Mouse (Mus musculus): ENCODE results near the gene BC052040. TPM values are rescaled to one million over a fixed set of nuclear protein-coding genes. Genes with fewer than 3 reads are reported as not detected.

BC052040 gene
- polyA plus RNA-seq, 1 experiment from 2014 or later = 19.6 TPM

- Histone ChIP-seq H3K27me3 (ENCODE audit: low read depth, poor library complexity, severe bottlenecking) (no peaks in the 10 kb centered on the region), H3K36me3 (no peaks in the 10 kb centered on the region), H3K27ac (replicated peaks) (no peak overlapping the region), H3K4me3 (no peak overlapping the region), H3K4me1 (no peaks in the 10 kb centered on the region), H3K9me3 (replicated peaks) (no peaks in the 10 kb centered on the region)
- DNase-seq (ENCODE audit: low spot score) = no peak
- 65% methylated on average over 4 of the region's 4 CpGs for WGBS
Measured at GRCm38 (mm10) chr2:115808376-115808775, 226.9 kb downstream of the BC052040 start.

DNA sequence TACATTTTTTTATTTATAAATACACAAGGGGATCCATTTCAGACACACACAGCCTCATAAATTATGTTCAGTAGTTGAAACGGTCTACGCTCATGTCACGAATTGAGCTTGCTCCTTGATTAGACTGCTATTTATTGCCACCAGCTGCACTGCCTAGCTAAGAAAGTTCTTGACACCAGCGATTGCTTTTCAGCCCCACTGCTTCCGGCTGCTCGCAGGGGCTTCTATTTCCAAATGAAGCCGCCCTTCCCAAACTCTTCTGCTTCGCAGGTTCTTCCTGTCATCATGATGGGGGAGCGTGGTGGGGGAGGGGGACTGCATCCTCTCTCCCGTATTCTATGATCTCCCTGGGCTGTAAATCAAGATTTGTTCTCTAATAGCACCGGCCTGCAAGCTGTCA is 231.8 kb downstream of the BC052040 start:
- H3K27me3 ChIP-seq (ENCODE audit: low read depth, poor library complexity, severe bottlenecking) = no peaks in the 10 kb centered on the region
- WGBS = 70% methylated on average over 11 of the region's 11 CpGs
- H3K27ac ChIP-seq (replicated peaks) = no peak overlapping the region
- H3K4me3 ChIP-seq = no peak overlapping the region
- H3K4me1 ChIP-seq = no peaks in the 10 kb centered on the region
- DNase-seq (ENCODE audit: low spot score) = no peak
- H3K36me3 ChIP-seq = no peaks in the 10 kb centered on the region
- H3K9me3 ChIP-seq (replicated peaks) = no peaks in the 10 kb centered on the region

GRCm38 (mm10) chr2:115813721-115814120 is 232.2 kb downstream of the BC052040 start:
- Histone ChIP-seq H3K27ac (replicated peaks) (no peak overlapping the region), H3K4me1 (no peaks in the 10 kb centered on the region), H3K9me3 (replicated peaks) (no peaks in the 10 kb centered on the region), H3K36me3 (no peaks in the 10 kb centered on the region), H3K4me3 (no peak overlapping the region), H3K27me3 (ENCODE audit: low read depth, poor library complexity, severe bottlenecking) (no peaks in the 10 kb centered on the region)
- 87% methylated on average over 6 of the region's 6 CpGs for WGBS
- DNase-seq (ENCODE audit: low spot score) = no peak

DNA sequence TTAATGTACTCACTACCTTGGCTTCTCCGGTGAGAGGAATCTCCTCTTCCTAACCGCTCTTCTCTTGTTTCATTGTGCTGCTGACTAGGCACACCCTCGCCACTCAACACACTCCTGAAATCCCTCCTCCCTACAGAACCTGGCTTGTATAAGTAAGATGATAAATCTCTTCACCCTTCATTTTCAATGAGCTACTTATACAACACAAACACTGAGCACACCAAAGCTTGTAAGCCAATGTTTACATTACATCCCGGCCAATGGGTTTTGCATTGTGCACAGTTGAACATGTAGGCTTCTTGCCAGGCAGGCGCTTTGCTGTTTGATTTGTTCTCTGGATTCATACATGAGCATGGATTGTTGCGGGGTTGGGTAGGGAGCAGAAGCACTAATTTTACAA is 236.4 kb downstream of the BC052040 start:
- Histone ChIP-seq H3K36me3 (no peaks in the 10 kb centered on the region), H3K4me3 (no peak overlapping the region), H3K27ac (replicated peaks) (no peak overlapping the region), H3K9me3 (replicated peaks) (no peaks in the 10 kb centered on the region), H3K27me3 (ENCODE audit: low read depth, poor library complexity, severe bottlenecking) (no peaks in the 10 kb centered on the region), H3K4me1 (no peaks in the 10 kb centered on the region)
- 84% methylated on average over 6 of the region's 6 CpGs for WGBS
- no peak for DNase-seq (ENCODE audit: low spot score)

DNA sequence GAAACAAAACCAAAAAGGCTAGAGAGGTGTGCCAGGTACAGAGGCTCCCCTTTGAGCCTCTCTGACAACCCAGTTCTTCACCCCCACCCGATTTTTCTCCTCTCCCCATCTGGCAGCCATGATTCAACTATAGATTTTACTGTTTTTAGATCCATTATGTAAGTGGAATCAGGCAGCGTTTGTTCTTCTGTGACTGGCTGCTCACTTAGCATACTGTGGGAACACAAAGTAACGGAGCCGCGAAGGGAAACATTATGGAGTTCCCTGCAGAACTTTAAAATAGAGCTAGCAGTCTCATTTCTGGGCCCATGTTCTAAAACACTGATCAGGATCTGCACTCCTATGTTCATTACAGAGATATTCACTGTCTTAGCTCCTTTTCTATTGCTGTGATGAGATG is 240.8 kb downstream of the BC052040 start:
- H3K27me3 ChIP-seq (ENCODE audit: low read depth, poor library complexity, severe bottlenecking) = no peaks in the 10 kb centered on the region
- H3K36me3 ChIP-seq = no peaks in the 10 kb centered on the region
- no peak for DNase-seq (ENCODE audit: low spot score)
- H3K4me1 ChIP-seq = no peaks in the 10 kb centered on the region
- 89% methylated on average over 5 of the region's 5 CpGs for WGBS
- no peak overlapping the region for H3K4me3 ChIP-seq
- no peaks in the 10 kb centered on the region for H3K9me3 ChIP-seq (replicated peaks)
- no peak overlapping the region for H3K27ac ChIP-seq (replicated peaks)

MicroRNA genes within 50 kb of the gene (microRNA counts, 519-probe panel; counts per million panel counts)
- not detected for microRNA mmu-miR-1951

Small RNAs within 50 kb of the gene (microRNA-seq; reads per million reads assigned to microRNA genes)
- not detected for gene Mir1951
